Mouse (Mus musculus) midbrain, embryonic 12.5 days (tissue): ENCODE results near the gene Kras. TPM values are rescaled to one million over a fixed set of nuclear protein-coding genes. Genes with fewer than 3 reads are reported as not detected.

ENCODE experiments used
- ATAC-seq: fragments of 200-750 bp; cut with Nextera tagmentation; 2 replicates; pipeline ENCODE4 v1.8.0; 2017; ENCODE audit warnings: low read depth, moderate TSS enrichment, moderate library complexity; ENCODE audit not compliant: low FRiP score
- H3K27ac ChIP-seq: fragments of 300-500 bp; sonication (generic); replicated peaks from 2 replicates; pipeline ENCODE4 v1.5.1; 2016; ENCODE audit warnings: mild to moderate bottlenecking
- H3K27me3 ChIP-seq: fragments of 300-500 bp; sonication (generic); 2 replicates; pipeline ENCODE4 v1.6.1; 2016; ENCODE audit warnings: mild to moderate bottlenecking
- H3K36me3 ChIP-seq: fragments of 300-500 bp; sonication (generic); 2 replicates; pipeline ENCODE4 v1.6.1; 2016
- H3K4me1 ChIP-seq: fragments of 300-500 bp; sonication (generic); 2 replicates; pipeline ENCODE4 v1.6.1; 2016
- H3K4me2 ChIP-seq: fragments of 300-500 bp; sonication (generic); replicated peaks from 2 replicates; pipeline ENCODE4 v1.6.1; 2016; ENCODE audit warnings: mild to moderate bottlenecking, moderate library complexity
- H3K4me3 ChIP-seq: fragments of 300-500 bp; sonication (generic); 2 replicates; pipeline ENCODE4 v1.5.1; 2016; ENCODE audit warnings: mild to moderate bottlenecking
- H3K9ac ChIP-seq: fragments of 300-500 bp; sonication (generic); replicated peaks from 2 replicates; pipeline ENCODE4 v1.6.1; 2016; ENCODE audit warnings: mild to moderate bottlenecking, moderate library complexity
- H3K9me3 ChIP-seq: fragments of 300-500 bp; sonication (generic); 2 replicates; pipeline ENCODE4 v1.6.1; 2016; ENCODE audit warnings: mild to moderate bottlenecking
- WGBS: fragments of 180-500 bp; shearing (Covaris S2); methylation state at CpG from one replicate; pipeline ENCODE4 v1.1.7; 2016; 5-methylcytosine and 5-hydroxymethylcytosine counted together
- polyA plus RNA-seq: library from polyadenylated mRNA; unstranded; fragments of >200 nt; fragmentation: Nextera tagmentation; extraction: Ambion mirVana; gene quantifications from 2 replicates; pipeline ENCODE4 v1.2.1, GENCODE M21; 2016

Kras gene
- polyA plus RNA-seq, 1 experiment from 2014 or later: 117 TPM

DNA sequence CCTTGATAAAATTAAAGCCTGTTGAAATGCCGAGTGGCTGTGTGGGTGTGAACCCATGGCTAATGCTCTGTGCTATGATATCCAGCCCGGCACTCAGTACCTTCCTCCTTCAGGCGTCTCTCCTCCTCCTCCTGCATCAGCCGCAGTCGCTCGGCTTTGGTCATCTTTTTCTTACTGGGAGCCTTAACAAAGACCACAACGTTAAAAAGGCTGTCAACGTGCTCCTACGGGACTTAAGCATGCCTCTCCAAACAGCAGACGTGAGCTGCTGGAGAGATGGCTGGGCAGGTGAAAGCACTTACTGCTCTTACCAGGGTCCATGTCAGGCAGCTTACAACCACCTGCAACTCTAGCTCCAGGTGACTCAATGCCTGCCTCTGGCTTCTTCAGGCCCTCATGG lies 44.9 kb downstream of the Kras start:
- H3K36me3 ChIP-seq: no peaks in the 10 kb centered on the region
- peaks cover 2% of the 10 kb centered on the region for H3K4me1 ChIP-seq
- no peak for ATAC-seq
- H3K4me2 ChIP-seq: no peak overlapping the region
- H3K4me3 ChIP-seq: no peak overlapping the region
- no peaks in the 10 kb centered on the region for H3K9me3 ChIP-seq
- WGBS: 69% methylated on average over 10 of the region's 10 CpGs
- H3K27ac ChIP-seq: no peak overlapping the region
- H3K27me3 ChIP-seq: no peaks in the 10 kb centered on the region
- no peak overlapping the region for H3K9ac ChIP-seq

DNA sequence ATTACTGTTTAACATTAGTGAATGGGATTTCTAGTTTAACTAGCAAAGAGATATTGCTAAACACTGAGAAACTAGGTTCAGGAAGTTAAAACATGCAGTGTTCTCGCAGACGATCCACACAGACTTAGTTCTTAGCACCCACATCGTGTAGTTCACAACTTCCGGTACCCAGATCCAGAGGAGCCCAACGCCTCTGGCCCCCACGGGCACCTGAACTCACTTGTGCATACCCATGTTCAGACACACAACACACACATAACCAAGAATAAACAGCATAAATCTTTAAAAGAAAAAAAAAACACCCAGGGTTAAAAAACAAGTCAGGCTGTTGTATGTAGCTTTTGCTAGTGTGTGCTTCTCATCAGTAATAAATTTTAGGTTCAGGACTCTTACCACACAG lies 45.6 kb downstream of the Kras start:
- Histone ChIP-seq H3K27ac (no peak overlapping the region), H3K27me3 (no peaks in the 10 kb centered on the region), H3K36me3 (no peaks in the 10 kb centered on the region), H3K4me2 (no peak overlapping the region), H3K9me3 (no peaks in the 10 kb centered on the region), H3K9ac (no peak overlapping the region), H3K4me3 (no peak overlapping the region), H3K4me1 (no peaks in the 10 kb centered on the region)
- WGBS: 83% methylated on average over 6 of the region's 6 CpGs
- ATAC-seq: no peak

DNA sequence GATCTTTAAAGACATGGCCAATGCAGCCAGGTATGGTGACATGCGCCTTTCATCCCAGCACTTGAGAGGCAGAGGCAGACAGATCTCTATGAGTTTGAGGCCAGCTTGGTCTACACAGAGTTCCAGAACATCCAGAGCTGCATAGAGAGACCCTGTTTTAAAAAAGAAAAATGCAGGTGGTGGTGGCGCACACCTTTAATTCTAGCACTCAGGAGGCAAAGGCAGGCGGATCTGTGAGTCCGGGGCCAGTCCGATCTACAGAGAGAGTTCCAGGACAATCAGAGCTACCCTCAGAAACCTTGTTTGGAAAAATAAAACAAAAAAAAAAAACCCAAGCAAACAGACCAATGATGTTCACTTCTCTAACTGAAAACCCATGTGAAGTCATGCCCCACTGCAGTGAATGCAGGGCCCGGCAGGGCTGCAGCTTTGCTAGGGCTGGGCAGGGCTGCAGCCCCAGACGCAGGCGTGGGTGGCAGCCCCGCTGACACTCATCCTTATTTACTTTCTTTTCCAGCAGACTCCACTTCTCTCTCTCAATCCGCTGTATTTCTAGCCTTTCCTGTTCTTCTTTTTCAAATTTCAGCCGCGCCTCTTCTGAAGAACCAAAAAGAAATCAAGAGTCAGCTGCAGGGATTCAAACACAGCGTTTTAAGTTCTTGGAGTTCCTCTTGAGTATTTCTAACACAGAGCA lies 47.5 kb downstream of the Kras start:
- WGBS: 84% methylated on average over 13 of the region's 13 CpGs
- no peaks in the 10 kb centered on the region for H3K36me3 ChIP-seq
- no peak overlapping the region for H3K4me3 ChIP-seq
- no peak overlapping the region for H3K27ac ChIP-seq
- ATAC-seq: no peak
- no peaks in the 10 kb centered on the region for H3K4me1 ChIP-seq
- no peak overlapping the region for H3K4me2 ChIP-seq
- no peak overlapping the region for H3K9ac ChIP-seq
- H3K9me3 ChIP-seq: no peaks in the 10 kb centered on the region
- H3K27me3 ChIP-seq: no peaks in the 10 kb centered on the region

DNA sequence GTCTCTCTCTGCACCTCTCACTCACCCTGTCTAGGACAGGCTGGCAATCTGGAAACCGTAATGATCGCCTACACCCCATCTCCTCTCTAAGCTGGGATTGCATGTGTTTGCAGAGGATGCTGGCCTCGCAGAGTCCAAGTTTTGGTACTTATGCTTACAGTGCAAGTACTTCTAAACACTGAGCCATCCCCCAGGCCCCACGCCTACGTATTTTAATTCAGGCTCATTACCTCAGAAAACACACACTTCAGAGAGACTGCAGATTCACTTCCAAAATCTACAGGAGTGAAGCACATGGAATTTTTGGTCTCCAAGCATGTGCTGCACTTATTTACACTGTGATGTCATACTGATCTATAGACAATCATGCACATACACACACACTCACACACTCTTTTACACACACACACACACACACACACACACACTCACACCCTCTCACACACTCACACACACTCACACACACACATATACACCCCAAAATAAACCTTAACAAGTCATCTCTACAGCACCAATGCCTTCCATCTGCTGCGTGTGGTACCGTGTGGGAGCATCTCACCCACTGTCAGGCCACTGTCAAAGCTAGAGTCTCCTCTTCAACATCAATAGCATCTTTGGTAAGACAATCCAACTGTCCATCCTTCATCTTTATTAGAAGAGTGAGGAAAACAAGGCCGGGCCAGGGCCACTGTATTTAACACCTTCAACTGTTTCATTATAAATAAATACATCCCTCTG lies 51.9 kb downstream of the Kras start:
- H3K9ac ChIP-seq: no peak overlapping the region
- no peaks in the 10 kb centered on the region for H3K36me3 ChIP-seq
- no peaks in the 10 kb centered on the region for H3K27me3 ChIP-seq
- WGBS: 90% methylated on average over 8 of the region's 8 CpGs
- H3K27ac ChIP-seq: no peak overlapping the region
- no peaks in the 10 kb centered on the region for H3K4me1 ChIP-seq
- no peak for ATAC-seq
- H3K4me3 ChIP-seq: no peak overlapping the region
- no peak overlapping the region for H3K4me2 ChIP-seq
- no peaks in the 10 kb centered on the region for H3K9me3 ChIP-seq

DNA sequence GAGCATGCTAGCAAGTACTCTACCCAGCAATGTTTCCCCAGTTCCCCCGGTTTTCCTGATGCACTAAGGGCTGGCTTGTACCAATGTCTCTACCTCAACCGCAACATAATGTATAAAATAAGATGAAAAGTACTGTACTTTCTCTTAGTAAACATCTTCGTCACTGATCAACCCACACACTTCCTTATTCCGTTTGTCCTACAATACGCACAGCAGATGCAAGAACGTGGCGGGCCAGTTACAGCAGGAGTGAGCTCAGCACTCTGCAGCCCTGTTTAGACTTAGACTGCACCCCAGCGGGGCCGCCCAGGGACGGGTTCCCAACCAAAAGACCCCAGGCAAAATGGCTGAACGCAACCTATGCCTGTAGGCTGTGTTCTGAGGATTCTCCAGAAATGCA lies 56.6 kb downstream of the Kras start:
- ATAC-seq: no peak
- WGBS: 84% methylated on average over 11 of the region's 11 CpGs
- no peak overlapping the region for H3K4me3 ChIP-seq
- H3K9ac ChIP-seq: no peak overlapping the region
- H3K27ac ChIP-seq: no peak overlapping the region
- H3K4me2 ChIP-seq: no peak overlapping the region
- H3K4me1 ChIP-seq: no peaks in the 10 kb centered on the region
- no peaks in the 10 kb centered on the region; the same call in 1 of the 2 replicates for H3K27me3 ChIP-seq
- no peaks in the 10 kb centered on the region for H3K36me3 ChIP-seq
- no peaks in the 10 kb centered on the region for H3K9me3 ChIP-seq

DNA sequence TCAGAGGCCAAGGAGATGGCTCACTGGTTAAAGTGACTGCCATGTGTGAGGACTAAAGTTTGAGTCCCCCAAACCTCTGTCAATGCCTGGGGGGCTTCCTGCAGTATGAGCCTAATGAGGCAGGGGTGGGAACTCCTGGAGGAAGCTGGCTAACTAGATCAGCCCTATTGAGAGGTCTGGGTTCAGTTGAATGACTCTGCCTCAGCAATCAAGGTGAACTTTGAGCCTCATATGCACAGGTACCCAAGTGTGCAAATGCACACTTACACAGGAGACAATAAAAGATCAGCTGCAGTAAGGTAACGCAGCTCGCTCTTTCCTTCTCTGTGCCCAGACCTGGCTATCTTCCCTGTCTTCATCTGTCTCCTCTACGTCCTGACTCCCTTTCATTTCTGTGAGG lies 57.0 kb downstream of the Kras start:
- Histone ChIP-seq H3K27ac (no peak overlapping the region), H3K4me3 (no peak overlapping the region), H3K36me3 (no peaks in the 10 kb centered on the region), H3K4me2 (no peak overlapping the region), H3K9ac (no peak overlapping the region), H3K9me3 (no peaks in the 10 kb centered on the region), H3K4me1 (no peaks in the 10 kb centered on the region), H3K27me3 (no peaks in the 10 kb centered on the region; the same call in 1 of the 2 replicates)
- no peak for ATAC-seq
- WGBS: 89% methylated on average over 3 of the region's 3 CpGs

DNA sequence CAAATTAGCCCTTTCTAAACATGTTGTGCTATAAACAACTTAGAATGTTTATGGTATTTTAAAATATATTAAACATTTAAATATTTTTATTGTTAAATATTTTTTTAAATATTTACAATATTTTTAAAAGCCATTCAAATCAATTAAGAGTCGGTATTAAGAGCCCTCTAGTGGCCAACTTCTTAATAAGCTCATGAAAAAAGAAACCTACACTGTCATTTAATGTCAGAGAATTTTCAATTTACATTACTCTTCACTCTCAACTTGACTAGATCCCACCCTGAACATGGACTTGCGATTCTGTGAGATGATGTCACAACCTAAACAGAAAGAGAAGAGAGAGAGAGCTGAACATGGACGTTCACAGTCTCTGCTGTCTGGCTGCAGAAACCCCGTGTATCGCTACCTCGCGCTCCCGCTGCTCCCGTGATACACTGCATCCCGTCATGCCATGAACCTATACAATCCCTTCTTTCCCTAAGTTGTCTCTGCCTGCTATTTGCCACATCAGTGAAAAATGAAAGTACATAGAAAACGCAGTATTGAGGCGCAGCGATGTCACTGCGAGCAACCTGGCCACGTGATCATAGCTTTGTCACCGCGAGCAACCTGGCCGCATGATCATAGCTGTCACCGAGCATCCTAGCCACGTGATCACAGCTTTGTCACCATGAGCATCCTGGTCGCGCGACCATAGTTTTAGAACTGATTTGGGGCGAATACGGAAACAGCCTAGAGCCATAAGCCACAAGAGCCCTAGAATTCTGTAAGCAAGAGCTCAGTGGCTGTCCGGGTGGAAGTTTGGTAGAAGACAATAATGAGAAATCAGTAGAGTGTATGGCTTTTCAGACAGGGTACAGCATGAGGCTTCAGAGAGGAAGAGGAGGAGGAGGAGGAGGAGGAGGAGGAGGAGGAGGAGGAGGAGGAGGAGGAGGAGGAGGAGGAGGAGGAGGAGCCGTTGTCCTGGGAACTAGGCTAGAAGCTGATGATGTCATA lies 62.6 kb downstream of the Kras start:
- peak; percentile 54; the same call in 1 of the 2 replicates for ATAC-seq
- Histone ChIP-seq H3K4me2 (peak overlapping the region; percentile 44), H3K9ac (no peak overlapping the region), H3K36me3 (no peaks in the 10 kb centered on the region), H3K27ac (no peak overlapping the region), H3K4me1 (no peaks in the 10 kb centered on the region), H3K9me3 (no peaks in the 10 kb centered on the region), H3K4me3 (peak overlapping the region; percentile 29), H3K27me3 (no peaks in the 10 kb centered on the region; the same call in 1 of the 2 replicates)
- WGBS: 69% methylated on average over 27 of the region's 27 CpGs

DNA sequence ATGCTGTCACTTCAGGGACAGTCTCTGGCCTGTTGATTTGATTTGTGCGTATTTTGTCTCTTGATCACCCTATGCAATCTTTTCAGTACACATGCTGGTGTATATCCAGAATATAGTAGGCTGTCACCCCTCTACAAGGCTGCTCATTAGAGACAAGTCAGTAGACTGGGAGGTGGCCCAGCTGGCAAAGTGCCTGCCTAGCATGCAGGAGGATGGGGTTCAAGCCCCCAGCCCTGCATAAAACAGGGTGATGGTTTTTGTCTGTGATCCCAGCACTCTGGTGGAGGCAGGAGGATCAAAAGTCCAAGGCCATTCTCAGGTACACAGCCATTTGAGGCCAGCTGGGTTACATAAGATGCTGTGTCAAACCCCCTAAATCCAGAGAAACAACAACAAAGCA lies 63.9 kb downstream of the Kras start:
- H3K27me3 ChIP-seq: peaks cover 5% of the 10 kb centered on the region; the same call in 1 of the 2 replicates
- H3K9ac ChIP-seq: no peak overlapping the region
- no peak for ATAC-seq
- 92% methylated on average over 1 of the region's 1 CpGs for WGBS
- no peaks in the 10 kb centered on the region for H3K9me3 ChIP-seq
- no peaks in the 10 kb centered on the region for H3K4me1 ChIP-seq
- H3K4me3 ChIP-seq: no peak overlapping the region
- no peak overlapping the region for H3K27ac ChIP-seq
- H3K36me3 ChIP-seq: no peaks in the 10 kb centered on the region
- H3K4me2 ChIP-seq: no peak overlapping the region

DNA sequence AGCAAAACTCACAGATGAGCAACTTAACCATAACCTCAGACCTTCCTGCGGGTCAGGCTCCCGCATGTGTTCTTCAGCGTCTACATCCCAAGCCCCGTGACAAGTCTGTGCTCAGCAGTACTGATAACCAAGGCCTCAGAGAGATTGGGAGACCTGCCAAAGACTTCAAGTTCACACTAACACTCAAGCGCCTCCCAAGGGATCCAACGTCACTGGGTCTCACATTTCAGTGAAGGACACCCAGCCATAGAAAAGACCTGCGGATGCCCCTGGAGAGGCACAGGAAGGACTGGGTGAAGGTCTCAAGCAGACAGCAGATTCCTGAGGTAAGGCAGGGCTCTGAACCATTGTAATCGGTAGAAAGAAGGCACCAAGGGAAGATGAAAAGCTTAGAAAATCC lies 68.0 kb downstream of the Kras start:
- no peaks in the 10 kb centered on the region for H3K36me3 ChIP-seq
- H3K9ac ChIP-seq: no peak overlapping the region
- H3K4me3 ChIP-seq: no peak overlapping the region
- no peak for ATAC-seq
- 0 out of 2 replicates have a peak, but pooled peaks cover 1% of the 10 kb centered on the region for H3K4me1 ChIP-seq
- 84% methylated on average over 8 of the region's 8 CpGs for WGBS
- H3K27me3 ChIP-seq: peaks cover 12% of the 10 kb centered on the region
- no peak overlapping the region for H3K4me2 ChIP-seq
- no peak overlapping the region for H3K27ac ChIP-seq
- no peaks in the 10 kb centered on the region for H3K9me3 ChIP-seq

DNA sequence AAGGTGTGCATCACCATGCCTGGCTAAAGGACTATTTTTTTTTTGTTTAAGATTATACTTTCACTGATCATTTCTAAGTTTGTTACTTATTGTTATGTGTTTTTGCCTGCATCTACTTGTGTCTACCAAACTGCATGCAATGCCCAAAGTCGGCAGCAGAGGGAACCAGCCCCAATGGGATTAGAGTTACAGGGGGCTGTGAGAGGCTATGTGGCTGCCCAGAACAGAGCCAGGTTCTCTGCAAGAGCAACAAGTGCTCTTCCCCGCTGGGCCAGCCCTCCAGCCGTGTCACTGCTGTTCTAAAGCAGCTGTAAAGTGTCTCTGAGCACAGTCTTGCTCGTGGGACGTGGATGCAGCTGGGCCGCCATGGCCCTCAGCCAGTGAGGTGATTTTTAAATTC lies 70.4 kb downstream of the Kras start:
- Histone ChIP-seq H3K9ac (no peak overlapping the region), H3K27me3 (peaks cover 36% of the 10 kb centered on the region), H3K4me1 (peaks cover 12% of the 10 kb centered on the region), H3K36me3 (no peaks in the 10 kb centered on the region), H3K9me3 (no peaks in the 10 kb centered on the region), H3K4me2 (no peak overlapping the region), H3K27ac (no peak overlapping the region), H3K4me3 (no peak overlapping the region)
- ATAC-seq: no peak
- WGBS: 19% methylated on average over 6 of the region's 6 CpGs

DNA sequence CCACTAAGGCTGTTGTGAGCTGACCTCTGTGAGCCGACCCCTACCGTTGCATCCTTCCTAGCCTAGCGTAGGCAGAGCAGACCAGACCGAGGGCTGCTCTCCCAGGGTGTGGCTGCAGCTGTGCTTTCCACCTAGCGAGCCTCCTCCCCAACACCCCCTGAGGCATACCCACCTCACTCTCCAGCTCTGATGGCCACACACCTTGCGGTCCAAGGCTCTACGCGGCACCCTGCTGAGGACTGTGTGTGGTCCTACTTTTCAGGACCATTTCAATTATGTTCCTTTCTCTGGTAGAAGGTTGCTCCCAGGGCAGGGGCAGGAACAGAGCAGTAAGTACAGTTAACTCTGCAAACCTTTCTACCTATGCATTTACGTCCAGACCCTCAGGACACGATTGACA lies 73.6 kb downstream of the Kras start:
- no peak overlapping the region for H3K4me3 ChIP-seq
- peaks cover 44% of the 10 kb centered on the region for H3K27me3 ChIP-seq
- WGBS: 44% methylated on average over 10 of the region's 10 CpGs
- no peak overlapping the region for H3K27ac ChIP-seq
- H3K36me3 ChIP-seq: no peaks in the 10 kb centered on the region
- no peak overlapping the region for H3K9ac ChIP-seq
- no peak overlapping the region for H3K4me2 ChIP-seq
- no peaks in the 10 kb centered on the region for H3K9me3 ChIP-seq
- ATAC-seq: no peak
- peaks cover 30% of the 10 kb centered on the region for H3K4me1 ChIP-seq

DNA sequence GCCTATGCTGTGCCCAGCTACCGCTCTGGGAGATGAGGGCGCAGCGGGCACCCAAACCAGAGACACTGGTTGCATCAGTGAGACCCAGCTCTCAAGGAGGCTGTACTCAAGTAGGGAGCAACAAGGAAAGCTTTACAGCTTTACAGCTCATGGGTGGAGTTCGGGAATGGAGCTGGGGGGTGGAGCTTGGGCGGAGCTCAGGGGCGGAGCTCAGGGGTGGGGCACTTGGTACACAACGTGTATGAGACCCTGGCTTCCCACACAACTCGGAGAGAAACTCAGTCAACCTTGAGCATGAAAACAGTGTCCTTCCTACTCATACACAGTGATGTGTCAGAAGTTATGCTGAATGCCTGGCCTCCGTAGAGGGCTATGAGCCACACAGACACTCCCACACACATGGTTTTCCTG lies 74.5 kb downstream of the Kras start:
- Histone ChIP-seq H3K36me3 (no peaks in the 10 kb centered on the region), H3K4me1 (peaks cover 30% of the 10 kb centered on the region), H3K9me3 (no peaks in the 10 kb centered on the region), H3K4me3 (no peak overlapping the region), H3K4me2 (no peak overlapping the region), H3K27me3 (peaks cover 41% of the 10 kb centered on the region), H3K9ac (no peak overlapping the region), H3K27ac (no peak overlapping the region)
- ATAC-seq: 0 out of 2 replicates have a peak, but pooled peaks have one; percentile 14
- 40% methylated on average over 9 of the region's 9 CpGs for WGBS
